Mouse (Mus musculus): ENCODE measurements around the gene Rac1. TPM values are rescaled to one million over a fixed set of nuclear protein-coding genes. Genes with fewer than 3 reads are reported as not detected.
"Not testable (repeated sequence)": the region's sequence is repeated elsewhere in the genome, so short reads cannot be mapped to it uniquely, and the experiment has no call there.

The Rac1 gene
- total RNA-seq (2021): 100 to 1,000 TPM; 197 to 208 TPM
- long read RNA-seq, experiment 1, full-length matches to known transcripts: 69 of 81 reads
- long read RNA-seq, experiment 1, partial matches to known transcripts: 5 of 81 reads
- long read RNA-seq, experiment 1, other reads (novel, unspliced or antisense): 7 of 81 reads
- long read RNA-seq, experiment 2, full-length matches to known transcripts: 94 of 113 reads
- long read RNA-seq, experiment 2, partial matches to known transcripts: 6 of 113 reads
- long read RNA-seq, experiment 2, other reads (novel, unspliced or antisense): 13 of 113 reads

GRCm38 (mm10) chr5:143527486-143528307, at the start of gene Rac1:
Rac1 (minus strand) TSS chr5:143528036.
- intact Hi-C loops (cut with DNase I; ENCODE audit: low total_unique reads): no loop called here
- peak; percentile 98 for DNase-seq

GRCm38 (mm10) chr5:143574261-143575178, 46.7 kb upstream of the Rac1 start:
- intact Hi-C loops (cut with DNase I; ENCODE audit: low total_unique reads): no loop called here
- no peak for DNase-seq

- intact Hi-C loops (cut with DNase I; ENCODE audit: low total_unique reads): no loop called here
- DNase-seq: no peak
Observed at GRCm38 (mm10) chr5:143573067-143573466, 45.2 kb upstream of the Rac1 start.

DNA sequence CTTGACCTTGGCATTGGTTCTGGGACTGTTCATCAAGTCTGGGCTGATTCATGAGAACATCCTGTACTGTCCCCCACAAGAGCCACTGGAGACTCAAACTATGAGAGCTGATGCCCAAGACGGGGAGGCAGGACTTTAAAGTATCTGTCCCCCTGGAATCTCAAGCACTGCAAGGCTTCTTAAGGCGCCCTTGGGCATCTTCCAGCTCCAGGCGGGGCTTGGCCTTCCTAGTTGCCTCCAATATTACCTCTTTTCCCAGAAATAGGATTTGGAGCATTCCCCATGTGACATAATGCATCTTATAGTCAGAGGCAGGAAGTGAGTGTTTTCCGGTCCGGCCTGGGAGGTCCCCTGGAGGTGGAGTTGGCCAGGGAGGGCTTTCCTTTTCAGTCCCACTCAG, 44.4 kb upstream of the Rac1 start:
- intact Hi-C loops (cut with DNase I; ENCODE audit: low total_unique reads): no loop called here
- peak; percentile 75 for DNase-seq

GRCm38 (mm10) chr5:143567860-143568259, 40.0 kb upstream of the Rac1 start:
- DNase-seq: peak; percentile 81
- intact Hi-C loops (cut with DNase I; ENCODE audit: low total_unique reads): loop anchor here (5.0 kb wide), 1 partner anchor 144 kb away; no protein-coding TSS in a partner anchor

- no peak for DNase-seq
- intact Hi-C loops (cut with DNase I; ENCODE audit: low total_unique reads): loop anchor here (5.0 kb wide), 1 partner anchor 145 kb away; no protein-coding TSS in a partner anchor
Observed at GRCm38 (mm10) chr5:143567258-143567670, 39.4 kb upstream of the Rac1 start.

- intact Hi-C loops (cut with DNase I; ENCODE audit: low total_unique reads): loop anchor here (5.0 kb wide), 1 partner anchor 145 kb away; no protein-coding TSS in a partner anchor
Observed at GRCm38 (mm10) chr5:143566804-143567203, 39.0 kb upstream of the Rac1 start.

DNA sequence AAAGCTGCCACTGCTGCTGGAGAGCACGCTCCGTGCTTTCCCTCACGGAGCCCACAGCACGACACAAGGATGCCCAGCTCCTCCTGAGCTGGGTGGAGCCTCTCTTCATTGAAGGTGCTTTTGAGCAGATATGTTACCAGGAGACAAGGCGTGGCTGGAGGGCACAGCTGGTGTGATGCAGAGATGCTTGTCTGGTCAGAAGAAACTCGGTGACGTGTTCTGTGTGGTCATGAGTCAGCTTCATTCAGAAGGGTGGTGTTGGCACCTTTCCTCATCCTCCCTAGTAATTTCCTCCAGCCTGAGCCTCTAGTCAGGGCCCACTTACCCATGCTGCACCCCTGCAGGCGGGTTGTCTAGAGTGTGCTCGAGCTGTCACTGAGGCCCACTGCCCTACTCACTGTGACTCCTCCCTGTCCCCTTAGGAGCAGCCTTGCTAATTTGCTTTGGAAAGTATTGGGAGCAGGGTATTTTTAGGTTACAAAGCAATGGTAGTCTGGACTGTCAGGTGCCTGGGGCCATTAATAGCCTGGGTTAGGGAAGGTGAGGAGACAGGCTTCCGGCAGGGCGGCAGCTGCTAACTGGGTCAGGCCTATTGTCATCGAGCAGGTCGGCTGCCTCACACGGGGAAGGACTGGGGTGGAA, 33.8 kb upstream of the Rac1 start:
- intact Hi-C loops (cut with DNase I; ENCODE audit: low total_unique reads): no loop called here
- no peak for DNase-seq

More at GRCm38 (mm10) chr5:143566804-143567203, 39.0 kb upstream of the Rac1 start:
- DNase-seq: not testable (repeated sequence)

GRCm38 (mm10) chr5:143561009-143561408, 33.2 kb upstream of the Rac1 start:
- intact Hi-C loops (cut with DNase I; ENCODE audit: low total_unique reads): no loop called here

GRCm38 (mm10) chr5:143558731-143559130, 30.9 kb upstream of the Rac1 start:
- peak; percentile 32 for DNase-seq
- intact Hi-C loops (cut with DNase I; ENCODE audit: low total_unique reads): no loop called here

More at GRCm38 (mm10) chr5:143561009-143561408, 33.2 kb upstream of the Rac1 start:
- no peak for DNase-seq

DNA sequence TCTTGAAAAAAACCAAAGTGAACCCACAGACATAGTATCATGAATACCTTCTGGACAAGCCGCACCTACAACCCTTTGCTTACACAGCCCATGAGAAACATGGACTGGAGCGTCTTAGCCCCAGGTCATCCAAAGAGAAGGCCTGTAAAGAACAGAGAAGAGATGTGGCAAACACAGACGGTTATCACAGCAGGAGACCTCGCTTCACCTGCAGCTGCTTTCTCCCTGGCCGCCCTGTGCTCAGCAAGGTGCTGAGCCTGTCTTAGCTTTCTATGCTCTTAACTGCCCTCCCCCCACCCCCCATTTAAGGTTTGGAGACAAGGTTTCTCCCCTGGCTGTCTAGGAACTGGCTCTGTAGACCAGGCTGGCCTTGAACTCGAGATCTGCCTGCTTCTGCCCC, 27.4 kb upstream of the Rac1 start:
- intact Hi-C loops (cut with DNase I; ENCODE audit: low total_unique reads): no loop called here
- no peak for DNase-seq

DNA sequence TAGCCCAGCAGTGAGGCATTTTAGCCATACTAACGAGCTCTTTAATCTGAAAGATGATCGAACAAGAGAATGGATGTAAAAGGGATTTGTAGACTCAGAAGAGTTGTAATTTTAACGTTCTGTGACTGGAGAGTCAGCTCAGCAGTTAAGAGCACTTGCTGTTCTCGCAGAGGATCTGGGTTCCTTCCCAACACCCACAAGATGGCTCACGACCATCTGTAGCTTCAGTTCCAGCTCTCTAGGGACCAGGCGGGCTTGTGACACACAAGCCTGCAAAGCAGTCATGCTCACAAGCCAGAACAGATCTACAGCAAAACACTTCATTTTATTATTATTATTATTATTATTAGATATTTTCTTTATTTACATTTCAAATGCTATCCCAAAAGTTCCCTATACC, 25.1 kb upstream of the Rac1 start:
- DNase-seq: no peak
- intact Hi-C loops (cut with DNase I; ENCODE audit: low total_unique reads): no loop called here

GRCm38 (mm10) chr5:143548922-143549321, 21.1 kb upstream of the Rac1 start:
- not testable (repeated sequence) for DNase-seq
- intact Hi-C loops (cut with DNase I; ENCODE audit: low total_unique reads): loop anchor here (10.0 kb wide), 2 partner anchors 64 to 114 kb away; no protein-coding TSS in a partner anchor

GRCm38 (mm10) chr5:143548401-143548846, 20.6 kb upstream of the Rac1 start:
- intact Hi-C loops (cut with DNase I; ENCODE audit: low total_unique reads): loop anchor here (10.0 kb wide), 2 partner anchors 64 to 114 kb away; no protein-coding TSS in a partner anchor
- peak; percentile 95 for DNase-seq

GRCm38 (mm10) chr5:143547866-143548265, 20.0 kb upstream of the Rac1 start:
- intact Hi-C loops (cut with DNase I; ENCODE audit: low total_unique reads): loop anchor here (10.0 kb wide), 2 partner anchors 63 to 113 kb away; no protein-coding TSS in a partner anchor
- DNase-seq: no peak

DNA sequence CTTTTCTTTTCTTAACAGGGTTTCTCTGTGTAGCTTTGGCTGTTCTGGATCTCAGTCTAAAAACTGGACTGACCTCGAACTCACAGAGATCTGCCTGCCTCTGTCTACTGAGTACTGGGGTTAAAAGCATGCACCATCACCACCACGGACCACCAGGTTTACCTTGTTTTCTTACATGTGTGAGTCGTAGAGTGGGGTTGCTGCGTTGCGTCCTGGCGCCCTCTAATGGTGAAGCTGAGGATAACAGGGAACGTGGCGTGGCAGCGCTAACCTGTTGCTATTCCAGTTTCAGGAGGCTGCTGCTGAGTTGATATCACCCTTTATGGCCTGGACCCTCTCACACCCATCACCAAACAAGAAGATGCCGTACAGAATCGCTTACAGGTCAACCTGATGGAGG, 19.5 kb upstream of the Rac1 start:
- intact Hi-C loops (cut with DNase I; ENCODE audit: low total_unique reads): loop anchor here (10.0 kb wide), 2 partner anchors 63 to 113 kb away; no protein-coding TSS in a partner anchor

DNA sequence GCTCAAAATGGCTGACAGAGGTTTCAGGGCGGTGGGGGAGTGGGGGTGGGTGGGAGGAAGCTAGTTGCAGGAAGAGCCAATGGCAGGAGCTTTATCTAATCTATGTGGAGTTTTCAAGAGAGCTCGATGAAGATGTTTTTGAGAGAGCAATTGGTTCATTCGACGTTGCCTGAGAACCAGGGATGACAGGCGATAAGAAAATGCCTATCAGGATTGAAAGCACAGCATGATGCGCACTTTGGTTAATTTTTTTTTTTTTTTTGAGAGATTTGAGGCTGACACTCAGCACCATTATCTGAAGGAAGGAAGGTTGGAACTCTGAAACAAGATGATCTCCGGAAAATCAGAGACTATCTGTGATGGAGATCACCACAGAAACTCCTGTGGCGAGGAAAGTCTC, 11.3 kb upstream of the Rac1 start:
- intact Hi-C loops (cut with DNase I; ENCODE audit: low total_unique reads): no loop called here
- no peak for DNase-seq

More for the DNA sequence above, 19.5 kb upstream of the Rac1 start:
- peak; percentile 74 for DNase-seq

GRCm38 (mm10) chr5:143537022-143537421, 9.2 kb upstream of the Rac1 start:
- DNase-seq: no peak
- intact Hi-C loops (cut with DNase I; ENCODE audit: low total_unique reads): no loop called here

DNA sequence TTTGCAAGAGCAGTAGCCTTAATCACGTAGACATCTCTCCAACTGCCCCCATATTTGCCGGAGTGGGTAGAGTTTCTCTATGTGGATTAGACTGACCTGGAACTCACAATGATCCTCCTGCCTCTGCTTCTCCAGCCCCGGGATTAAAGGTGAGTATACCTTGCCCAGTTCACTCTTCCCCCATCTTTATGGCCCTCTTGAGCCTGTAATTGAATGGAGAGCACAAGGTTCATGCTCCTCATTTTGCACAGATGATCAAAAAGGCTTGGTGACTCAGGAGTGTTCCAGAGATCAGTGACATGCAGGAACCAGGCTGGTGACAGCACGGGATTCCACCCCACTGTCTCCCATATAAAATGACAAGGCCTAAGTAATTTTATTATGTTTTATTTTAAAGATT, 7.1 kb upstream of the Rac1 start:
- intact Hi-C loops (cut with DNase I; ENCODE audit: low total_unique reads): no loop called here

More for the DNA sequence above, 7.1 kb upstream of the Rac1 start:
- DNase-seq: no peak
